Mouse (Mus musculus): ENCODE results near the gene Grin2d.
A peak's percentile ranks its signal among the peaks of the same experiment; 100 is the strongest.

Gene Grin2d

GRCm38 (mm10) chr7:45850661-45851060, 27.5 kb downstream of the Grin2d start:
- DNase-seq: no peak

GRCm38 (mm10) chr7:45848447-45849027, 29.6 kb downstream of the Grin2d start:
- DNase-seq: no peak

- no peak for DNase-seq
These were observed 35.0 kb downstream of the Grin2d start for GRCm38 (mm10) chr7:45842950-45843744.

GRCm38 (mm10) chr7:45833924-45834323, 44.3 kb downstream of the Grin2d start:
- DNase-seq: no peak

GRCm38 (mm10) chr7:45833148-45833790, 44.9 kb downstream of the Grin2d start:
- DNase-seq: no peak

- DNase-seq: no peak
These were observed 45.8 kb downstream of the Grin2d start for GRCm38 (mm10) chr7:45832428-45832827.

GRCm38 (mm10) chr7:45831128-45831525, 47.1 kb downstream of the Grin2d start:
- no peak for DNase-seq

- DNase-seq: peak; percentile 90
These were observed 47.6 kb downstream of the Grin2d start, which contains the start of gene Grwd1 for GRCm38 (mm10) chr7:45830427-45831127. Gene Grwd1, minus strand, starts transcription at chr7:45830944.

- DNase-seq: no peak
These were observed 51.5 kb downstream of the Grin2d start for GRCm38 (mm10) chr7:45826631-45827030.

GRCm38 (mm10) chr7:45824598-45824997, 53.6 kb downstream of the Grin2d start, which contains the start of gene Kcnj14:
Gene Kcnj14, minus strand, starts transcription at chr7:45824782.
- DNase-seq: no peak

- no peak for DNase-seq
These were observed 57.3 kb downstream of the Grin2d start for GRCm38 (mm10) chr7:45820913-45821312.

GRCm38 (mm10) chr7:45819843-45820242, 58.3 kb downstream of the Grin2d start:
- no peak for DNase-seq

- no peak for DNase-seq
These were observed 62.2 kb downstream of the Grin2d start for GRCm38 (mm10) chr7:45815984-45816351.

- no peak for DNase-seq
These were observed 62.7 kb downstream of the Grin2d start for GRCm38 (mm10) chr7:45815323-45815983.

GRCm38 (mm10) chr7:45814841-45815240, 63.3 kb downstream of the Grin2d start:
- DNase-seq: no peak

GRCm38 (mm10) chr7:45813787-45814779, 64.1 kb downstream of the Grin2d start, which contains the start of gene Cyth2:
Gene Cyth2, minus strand, starts transcription at chr7:45814581.
- peak; percentile 100 for DNase-seq

- no peak for DNase-seq
These were observed 65.3 kb downstream of the Grin2d start for GRCm38 (mm10) chr7:45812921-45813320.

GRCm38 (mm10) chr7:45809276-45810075, 68.7 kb downstream of the Grin2d start:
- DNase-seq: no peak

- no peak for DNase-seq
These were observed 69.7 kb downstream of the Grin2d start for GRCm38 (mm10) chr7:45808471-45808870.

GRCm38 (mm10) chr7:45805941-45806340, 72.2 kb downstream of the Grin2d start:
- no peak for DNase-seq
